Mouse (Mus musculus): Measurements from ENCODE around the gene Hmgxb4. TPM values are rescaled to one million over a fixed set of nuclear protein-coding genes. Genes with fewer than 3 reads are reported as not detected.

Hmgxb4 gene
- polyA plus RNA-seq, 1 experiment from 2014 or later: 18.3 TPM

DNA sequence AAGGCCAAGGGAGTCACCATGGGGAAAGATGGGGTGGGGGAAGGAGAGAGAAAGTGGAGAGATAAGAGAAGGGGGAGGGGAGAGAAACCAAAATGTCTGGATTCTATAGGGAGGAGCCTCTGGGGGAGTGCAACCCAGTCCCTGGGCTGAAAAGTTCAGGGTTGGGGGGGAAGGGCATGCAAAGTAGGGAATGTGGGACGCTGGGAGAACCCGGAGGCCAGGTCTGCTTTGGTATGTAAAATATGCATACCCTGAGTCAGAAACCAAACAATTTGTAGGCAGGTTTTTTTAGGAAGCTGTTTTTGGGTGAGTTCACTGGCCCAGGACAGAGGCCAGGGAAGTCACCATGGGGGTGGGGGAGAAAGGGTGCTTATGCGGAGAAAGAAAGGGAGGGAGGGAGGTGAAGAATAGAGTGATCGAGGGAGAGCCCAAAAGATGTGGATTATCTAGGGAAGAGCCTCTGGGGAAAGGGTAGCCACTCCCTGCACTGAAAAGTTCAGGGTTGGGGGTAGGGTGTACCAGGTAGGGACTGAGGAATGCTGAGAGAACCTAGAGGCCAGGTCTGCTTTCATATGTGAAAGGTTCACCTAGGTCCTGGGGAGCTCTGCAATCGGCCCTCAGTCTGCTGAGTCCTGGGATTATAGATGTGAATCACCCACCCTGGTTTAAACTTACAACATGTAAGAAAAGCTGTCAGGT is 25.3 kb downstream of the Hmgxb4 start:
- no peak overlapping the region for H3K9ac ChIP-seq
- no peak for ATAC-seq (replicated peaks; ENCODE audit: insufficient number of reproducible peaks, insufficient read depth, low FRiP score, low read depth)
- H3K27me3 ChIP-seq: no peaks in the 10 kb centered on the region
- no peak overlapping the region for H3K4me3 ChIP-seq
- WGBS: 27% methylated on average over 5 of the region's 5 CpGs
- peaks cover 29% of the 10 kb centered on the region for H3K36me3 ChIP-seq
- H3K4me1 ChIP-seq (replicated peaks): peaks cover 18% of the 10 kb centered on the region
- no peak overlapping the region for H3K27ac ChIP-seq
- H3K4me2 ChIP-seq: no peak overlapping the region
- H3K9me3 ChIP-seq (replicated peaks): no peaks in the 10 kb centered on the region

- no peak overlapping the region for H3K4me3 ChIP-seq
- H3K27me3 ChIP-seq: no peaks in the 10 kb centered on the region
- H3K9me3 ChIP-seq (replicated peaks): no peaks in the 10 kb centered on the region
- WGBS: 87% methylated on average over 3 of the region's 3 CpGs
- no peak overlapping the region for H3K4me2 ChIP-seq
- no peak overlapping the region for H3K9ac ChIP-seq
- ATAC-seq (replicated peaks; ENCODE audit: insufficient number of reproducible peaks, insufficient read depth, low FRiP score, low read depth): no peak
- no peaks in the 10 kb centered on the region for H3K4me1 ChIP-seq (replicated peaks)
- H3K27ac ChIP-seq: no peak overlapping the region
- peaks cover 64% of the 10 kb centered on the region for H3K36me3 ChIP-seq
Measured at GRCm38 (mm10) chr8:75023660-75024316, 30.6 kb downstream of the Hmgxb4 start.

- H3K36me3 ChIP-seq: peaks cover 74% of the 10 kb centered on the region
- WGBS: 90% methylated on average over 4 of the region's 4 CpGs
- ATAC-seq (replicated peaks; ENCODE audit: insufficient number of reproducible peaks, insufficient read depth, low FRiP score, low read depth): no peak
Measured at GRCm38 (mm10) chr8:75025809-75026208, 32.7 kb downstream of the Hmgxb4 start.

DNA sequence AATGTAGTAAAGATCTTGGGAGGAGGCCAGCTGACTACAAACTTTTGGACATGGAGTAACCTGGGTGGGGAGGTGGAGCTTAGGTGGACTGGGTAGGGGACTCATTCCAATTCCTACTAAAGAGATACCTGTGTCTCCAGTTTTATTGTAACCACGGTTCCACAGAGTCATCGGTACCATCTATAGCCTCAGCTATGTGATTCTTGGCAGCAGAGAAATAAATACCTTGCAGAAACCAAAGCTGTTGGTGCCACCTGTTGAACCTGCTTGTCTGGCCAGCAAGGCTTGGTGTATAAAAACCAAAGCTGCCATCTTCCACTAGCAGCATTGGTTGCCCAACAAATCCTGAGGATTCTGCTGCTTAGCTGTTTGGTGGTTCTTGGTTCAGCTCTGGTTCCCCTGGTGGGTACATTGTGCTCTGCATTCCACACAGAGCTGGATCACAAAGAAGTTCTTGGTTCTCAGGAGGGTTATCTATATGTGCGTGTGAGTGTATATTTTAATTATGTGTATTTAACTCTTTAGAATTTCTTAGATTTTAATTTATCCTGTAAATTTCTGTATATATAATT is 37.4 kb downstream of the Hmgxb4 start:
- no peak overlapping the region for H3K27ac ChIP-seq
- H3K36me3 ChIP-seq: peaks cover 33% of the 10 kb centered on the region
- no peaks in the 10 kb centered on the region for H3K27me3 ChIP-seq
- H3K9ac ChIP-seq: no peak overlapping the region
- WGBS: 90% methylated on average over 3 of the region's 3 CpGs
- no peak overlapping the region for H3K4me2 ChIP-seq
- H3K4me3 ChIP-seq: no peak overlapping the region
- no peaks in the 10 kb centered on the region for H3K9me3 ChIP-seq (replicated peaks)
- peaks cover 16% of the 10 kb centered on the region for H3K4me1 ChIP-seq (replicated peaks)
- no peak for ATAC-seq (replicated peaks; ENCODE audit: insufficient number of reproducible peaks, insufficient read depth, low FRiP score, low read depth)

More at GRCm38 (mm10) chr8:75025809-75026208, 32.7 kb downstream of the Hmgxb4 start:
- H3K4me1 ChIP-seq (replicated peaks): no peaks in the 10 kb centered on the region
- no peaks in the 10 kb centered on the region for H3K27me3 ChIP-seq
- no peak overlapping the region for H3K27ac ChIP-seq
- H3K4me3 ChIP-seq: no peak overlapping the region
- no peak overlapping the region for H3K4me2 ChIP-seq
- no peak overlapping the region for H3K9ac ChIP-seq
- H3K9me3 ChIP-seq (replicated peaks): no peaks in the 10 kb centered on the region

DNA sequence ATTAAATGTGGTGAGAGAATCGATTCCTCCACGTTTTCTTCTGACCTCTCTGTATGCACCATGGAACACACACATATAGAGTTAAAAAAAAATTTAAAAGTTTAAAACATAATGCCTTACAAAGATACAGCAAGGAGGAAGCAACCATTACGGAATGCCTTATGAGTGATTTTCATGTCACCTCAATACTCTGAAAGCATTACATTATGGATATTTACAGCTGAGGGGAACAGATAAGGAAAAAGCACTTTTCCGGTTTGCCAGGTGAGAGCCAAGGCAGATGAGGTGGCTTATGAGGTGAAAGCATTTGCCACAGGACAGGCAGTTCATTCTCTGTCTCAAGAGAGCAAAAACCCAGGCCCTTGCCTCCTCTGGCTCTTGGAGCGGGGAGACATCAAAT is 39.8 kb downstream of the Hmgxb4 start:
- Histone ChIP-seq H3K9me3 (replicated peaks) (no peaks in the 10 kb centered on the region), H3K27ac (peak overlapping the region; percentile 91), H3K4me2 (peak overlapping the region; percentile 86), H3K4me3 (peak overlapping the region; percentile 78), H3K4me1 (replicated peaks) (peaks cover 28% of the 10 kb centered on the region), H3K9ac (peak overlapping the region; percentile 71), H3K27me3 (no peaks in the 10 kb centered on the region), H3K36me3 (peaks cover 23% of the 10 kb centered on the region; the same call in 1 of the 2 replicates)
- ATAC-seq (replicated peaks; ENCODE audit: insufficient number of reproducible peaks, insufficient read depth, low FRiP score, low read depth): no peak
- WGBS: 60% methylated on average over 5 of the region's 5 CpGs

DNA sequence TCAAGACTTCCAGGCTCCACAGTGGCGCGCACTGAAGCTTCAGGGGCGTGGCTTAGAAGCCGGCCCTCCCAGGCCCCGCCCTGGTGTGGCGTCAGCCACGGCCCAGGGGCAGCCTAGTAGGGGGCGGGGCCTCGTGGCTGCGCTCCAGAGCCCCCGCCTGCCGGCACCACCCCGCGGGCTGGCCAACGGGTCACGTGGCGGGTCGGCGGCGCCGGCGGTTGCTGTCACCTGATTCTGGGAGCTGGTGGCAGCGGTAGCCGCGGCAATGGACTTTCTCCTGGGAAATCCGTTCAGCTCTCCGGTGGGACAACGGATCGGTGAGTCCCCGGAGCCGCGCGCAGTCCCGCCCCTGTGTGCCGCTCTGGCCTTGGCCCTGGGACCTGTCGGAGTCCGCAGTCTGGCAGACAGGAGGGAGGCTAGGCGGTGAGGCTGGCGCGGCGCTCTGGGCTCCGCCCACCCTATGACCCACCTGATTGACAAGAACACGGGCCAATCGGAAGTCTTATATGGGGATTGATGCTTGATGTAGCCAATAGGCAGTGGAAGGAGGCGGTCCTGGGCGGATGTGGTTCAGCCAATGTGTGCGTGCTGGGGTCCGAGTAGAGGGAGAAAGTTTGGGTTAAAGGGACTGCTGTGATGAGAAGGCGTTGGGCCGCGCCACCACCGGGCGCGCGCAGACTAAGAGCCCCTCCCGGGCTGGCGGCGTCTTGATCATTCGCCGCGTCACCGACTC is 40.5 kb downstream of the Hmgxb4 start, which contains the start of gene Tom1:
Gene Tom1 (plus strand): TSS at position 195 of the 733 bp plus-strand sequence.
- H3K4me1 ChIP-seq (replicated peaks): peaks cover 36% of the 10 kb centered on the region
- peak within 1 kb of the TSS; percentile 86 for H3K4me2 ChIP-seq
- ATAC-seq (replicated peaks; ENCODE audit: insufficient number of reproducible peaks, insufficient read depth, low FRiP score, low read depth): peak; percentile 96
- H3K4me3 ChIP-seq: peak within 1 kb of the TSS; percentile 78
- peaks cover 18% of the 10 kb centered on the region; the same call in 1 of the 2 replicates for H3K36me3 ChIP-seq
- H3K9me3 ChIP-seq (replicated peaks): no peaks in the 10 kb centered on the region
- WGBS: under 1% methylated on average over 62 of the region's 62 CpGs
- H3K27ac ChIP-seq: peak within 1 kb of the TSS; percentile 91
- H3K27me3 ChIP-seq: no peaks in the 10 kb centered on the region
- peak within 1 kb of the TSS; percentile 71 for H3K9ac ChIP-seq

GRCm38 (mm10) chr8:75034285-75034684 is 41.1 kb downstream of the Hmgxb4 start:
- Histone ChIP-seq H3K9ac (peak overlapping the region; percentile 71), H3K4me3 (peak overlapping the region; percentile 78), H3K27me3 (no peaks in the 10 kb centered on the region), H3K9me3 (replicated peaks) (no peaks in the 10 kb centered on the region), H3K36me3 (peaks cover 15% of the 10 kb centered on the region; the same call in 1 of the 2 replicates), H3K4me1 (replicated peaks) (peaks cover 41% of the 10 kb centered on the region), H3K4me2 (peak overlapping the region; percentile 86), H3K27ac (peak overlapping the region; percentile 91)
- WGBS: 2% methylated on average over 17 of the region's 17 CpGs
- ATAC-seq (replicated peaks; ENCODE audit: insufficient number of reproducible peaks, insufficient read depth, low FRiP score, low read depth): no peak

- H3K4me1 ChIP-seq (replicated peaks): peaks cover 49% of the 10 kb centered on the region
- no peak overlapping the region for H3K4me3 ChIP-seq
- H3K27me3 ChIP-seq: no peaks in the 10 kb centered on the region
- ATAC-seq (replicated peaks; ENCODE audit: insufficient number of reproducible peaks, insufficient read depth, low FRiP score, low read depth): no peak
- no peak overlapping the region for H3K9ac ChIP-seq
- H3K36me3 ChIP-seq: peaks cover 4% of the 10 kb centered on the region; the same call in 1 of the 2 replicates
- H3K4me2 ChIP-seq: no peak overlapping the region
- H3K9me3 ChIP-seq (replicated peaks): no peaks in the 10 kb centered on the region
- no peak overlapping the region for H3K27ac ChIP-seq
Measured at GRCm38 (mm10) chr8:75035640-75036039, 42.5 kb downstream of the Hmgxb4 start.

- Histone ChIP-seq H3K27me3 (no peaks in the 10 kb centered on the region), H3K27ac (peak overlapping the region; percentile 92), H3K4me3 (no peak overlapping the region), H3K4me1 (replicated peaks) (peaks cover 50% of the 10 kb centered on the region), H3K4me2 (peak overlapping the region; percentile 18), H3K9me3 (replicated peaks) (no peaks in the 10 kb centered on the region), H3K9ac (no peak overlapping the region), H3K36me3 (no peaks in the 10 kb centered on the region)
- no peak; the same call in 1 of the 2 replicates for ATAC-seq (replicated peaks; ENCODE audit: insufficient number of reproducible peaks, insufficient read depth, low FRiP score, low read depth)
Measured at GRCm38 (mm10) chr8:75038497-75038896, 45.3 kb downstream of the Hmgxb4 start.

DNA sequence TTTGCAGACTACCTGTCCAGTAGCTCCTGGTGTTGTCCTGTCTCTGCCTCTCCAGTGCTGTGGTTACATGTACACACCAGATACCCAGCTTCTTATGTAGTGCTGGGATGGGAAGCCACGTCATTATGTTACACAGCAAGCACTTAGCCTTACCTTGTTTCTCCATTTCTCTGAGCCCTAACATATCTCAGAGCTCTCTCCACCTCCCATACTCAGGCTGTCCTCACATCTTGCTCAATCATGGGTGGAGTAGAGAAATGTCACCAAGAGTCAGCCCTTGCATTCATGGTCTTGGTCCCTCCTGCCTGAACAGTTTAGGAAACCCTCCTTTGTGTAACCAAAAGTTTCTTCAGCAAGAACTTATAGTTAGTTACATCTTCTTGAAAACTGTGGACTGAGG is 46.6 kb downstream of the Hmgxb4 start:
- no peak overlapping the region for H3K4me2 ChIP-seq
- WGBS: 46% methylated on average over 1 of the region's 1 CpGs
- no peaks in the 10 kb centered on the region for H3K9me3 ChIP-seq (replicated peaks)
- ATAC-seq (replicated peaks; ENCODE audit: insufficient number of reproducible peaks, insufficient read depth, low FRiP score, low read depth): no peak
- no peak overlapping the region for H3K4me3 ChIP-seq
- H3K36me3 ChIP-seq: no peaks in the 10 kb centered on the region
- H3K27me3 ChIP-seq: no peaks in the 10 kb centered on the region
- peaks cover 48% of the 10 kb centered on the region for H3K4me1 ChIP-seq (replicated peaks)
- H3K27ac ChIP-seq: peak overlapping the region; percentile 92
- no peak overlapping the region for H3K9ac ChIP-seq

DNA sequence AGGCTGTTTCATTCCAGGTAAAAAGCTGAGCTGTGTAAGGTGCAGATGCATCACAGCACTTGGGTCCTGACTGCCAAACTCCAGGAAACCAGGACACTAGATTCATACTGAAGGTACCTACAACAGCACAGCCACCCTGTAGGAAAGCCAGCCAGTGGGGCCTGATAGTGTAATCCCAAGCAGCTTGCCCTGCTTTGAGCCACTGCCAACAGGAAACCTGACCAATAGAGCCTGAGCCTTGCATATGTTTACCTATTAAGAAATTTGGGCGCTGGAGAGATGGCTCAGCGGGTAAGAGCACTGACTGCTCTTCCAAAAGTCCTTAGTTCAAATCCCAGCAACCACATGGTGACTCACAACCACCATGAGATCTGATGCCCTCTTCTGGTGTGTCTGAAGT is 49.0 kb downstream of the Hmgxb4 start:
- H3K4me3 ChIP-seq: no peak overlapping the region
- no peaks in the 10 kb centered on the region for H3K27me3 ChIP-seq
- no peaks in the 10 kb centered on the region for H3K36me3 ChIP-seq
- H3K4me1 ChIP-seq (replicated peaks): peaks cover 46% of the 10 kb centered on the region
- no peak overlapping the region for H3K9ac ChIP-seq
- H3K4me2 ChIP-seq: no peak overlapping the region
- no peak for ATAC-seq (replicated peaks; ENCODE audit: insufficient number of reproducible peaks, insufficient read depth, low FRiP score, low read depth)
- H3K27ac ChIP-seq: no peak overlapping the region
- WGBS: 79% methylated on average over 2 of the region's 2 CpGs
- no peaks in the 10 kb centered on the region for H3K9me3 ChIP-seq (replicated peaks)
